Comparison of ENCODE assay signal across 11 mouse cellular contexts in the genomic region with DNA sequence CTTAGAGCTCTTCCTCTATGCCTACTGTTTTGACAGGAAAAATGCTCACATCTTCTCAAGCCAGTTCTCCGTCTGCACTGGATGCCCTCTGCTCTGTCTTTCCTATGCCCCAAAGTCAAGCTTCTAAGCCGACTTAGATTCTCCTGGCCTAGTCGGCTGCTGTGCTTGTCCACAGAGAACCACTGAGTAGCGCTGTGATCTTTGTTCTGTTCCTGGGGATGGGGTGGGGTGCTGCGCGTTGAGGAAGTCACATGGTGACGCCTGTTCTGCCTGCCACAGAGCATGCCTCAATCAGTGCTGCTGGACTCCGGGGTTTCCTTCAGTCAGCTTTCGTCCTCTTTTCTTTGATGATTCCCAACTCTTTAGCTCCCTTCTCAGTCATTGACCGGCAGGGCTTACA. TPM values are rescaled to one million over a fixed set of nuclear protein-coding genes. Genes with fewer than 3 reads are reported as not detected.
DNase-seq lines count a peak whose midpoint lies in the region; TF ChIP-seq lines count a peak whose summit lies in the region.
"Had no signal": no experiment of that assay in that cellular context is flagged by ENCODE, and none has a peak within 500 bp of the region (broad histone marks: within the 10 kb centered on the region; RNA-seq: fewer than 3 reads in every experiment).

No protein-coding gene starts in this region.

- DNase-seq in gastrocnemius, adult 2 months: no peak
- DNase-seq in gastrocnemius, postnatal 25 days: no peak
- peak; percentile 25 to 36 for DNase-seq in spleen, postnatal 36 days (ENCODE audit: low spot score in 2 of 2)
- no peak for DNase-seq in spleen, postnatal 4 days (ENCODE audit: low spot score in 2 of 2)
- DNase-seq in induced T-regulatory cell, adult 2 months (ENCODE audit: low read depth): peak; percentile 28
- peak; percentile 31 for DNase-seq in retina, postnatal 1 day
- DNase-seq in adrenal gland, adult 2 months: no peak
- DNase-seq in spleen, adult 18-20 months: no peak
- DNase-seq: cerebellum, adult 9-11 months; liver, embryonic 13.5 days; right cerebral cortex, adult 18-20 months had no signal

- intact Hi-C loops in gastrocnemius, adult 2 months (cut with DNase I): no loop called here

- TF ChIP-seq CTCF in gastrocnemius, adult 2 months (IDR thresholded peaks at IDR 0.05): peak; percentile 18; the same call in 1 of the 2 replicates

- H3K27ac ChIP-seq in gastrocnemius, adult 2 months: no peak overlapping the region
- H3K27ac ChIP-seq: liver, embryonic 13.5 days had no signal

- no peak overlapping the region for H3K4me3 ChIP-seq in gastrocnemius, adult 2 months
- H3K4me3 ChIP-seq: liver, embryonic 13.5 days had no signal

RNA-seq across cellular contexts. Expression of a gene that starts 8.4 kb away (rescaled TPM):
- under 1 TPM; 0.11 to 0.23 TPM for total RNA-seq in gastrocnemius, adult 2 months (2021)
- under 1 TPM; 0.19 to 0.20 TPM for total RNA-seq in gastrocnemius, postnatal 25 days (2021)
- 10 to 100 TPM; 35.5 to 35.7 TPM for total RNA-seq in adrenal gland, adult 2 months (2021)
- 1.8 and 2.2 TPM in 2 replicates for polyA plus RNA-seq in adrenal gland, adult 2 months (2012; rRNA removed)

Comparison
In these comparisons a context has a peak if more than half of its experiments do, and no peak if none do; other contexts are left out.
1. DNase-seq: peak in spleen, postnatal 36 days (2 of 2), induced T-regulatory cell, adult 2 months (single experiment) and retina, postnatal 1 day (single experiment); none in gastrocnemius, adult 2 months (single experiment), gastrocnemius, postnatal 25 days (single experiment), spleen, postnatal 4 days (0 of 2), adrenal gland, adult 2 months (single experiment) and spleen, adult 18-20 months (0 of 2).
2. RNA of a gene that starts 8.4 kb away (total RNA-seq): 35.5 to 35.7 TPM in adrenal gland, adult 2 months; 0.11 to 0.23 TPM in gastrocnemius, adult 2 months and 0.19 to 0.20 TPM in gastrocnemius, postnatal 25 days; every median in the first group is over 10 times any median in the second.